Mouse (Mus musculus): ENCODE measurements around the gene Gm33815.
"Not testable (repeated sequence)": the region's sequence is repeated elsewhere in the genome, so short reads cannot be mapped to it uniquely, and the experiment has no call there.

Gm33815 gene

DNA sequence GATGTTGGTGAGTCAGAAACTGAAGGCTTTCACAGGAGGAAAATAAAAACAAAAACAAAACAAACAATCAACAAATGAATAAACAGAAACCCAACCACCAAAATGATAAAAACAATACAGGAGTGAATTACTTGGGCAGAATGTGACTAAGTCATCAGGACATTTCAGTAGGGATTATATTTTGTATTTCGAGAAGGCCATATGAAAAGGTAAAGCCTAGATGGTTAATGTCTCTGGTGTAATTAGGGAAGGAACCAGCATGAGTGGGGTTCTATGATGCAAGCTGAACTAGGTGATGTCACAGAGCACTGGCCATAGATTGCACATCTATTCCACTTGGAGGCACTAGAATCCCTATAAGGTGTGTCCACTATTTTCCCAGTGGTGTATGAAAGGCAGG, at the start of gene Gm33815:
Gene Gm33815 (plus strand): TSS at position 301 of the 400 bp plus-strand sequence.
- not testable (repeated sequence) for DNase-seq

Measured in lung, postnatal 14 days (tissue).